Mouse (Mus musculus) lung, embryonic 16.5 days (tissue): ENCODE data around the gene Cul4a. TPM values are rescaled to one million over a fixed set of nuclear protein-coding genes. Genes with fewer than 3 reads are reported as not detected.

ENCODE experiments used
- ATAC-seq: fragments of 200-750 bp; cut with Nextera tagmentation; 2 replicates; pipeline ENCODE4 v1.8.0; 2017; ENCODE audit warnings: low read depth, mild to moderate bottlenecking, moderate library complexity
- H3K27ac ChIP-seq: fragments of 300-500 bp; sonication (generic); 2 replicates; pipeline ENCODE4 v1.5.1; 2014; ENCODE audit warnings: mild to moderate bottlenecking, control low read depth, low read length
- H3K27me3 ChIP-seq: fragments of 300-500 bp; sonication (generic); 2 replicates; pipeline ENCODE4 v1.6.1; 2014; ENCODE audit warnings: low read depth, low read length, mixed read lengths; ENCODE audit not compliant: control insufficient read depth, insufficient read depth
- H3K36me3 ChIP-seq: fragments of 300-500 bp; sonication (generic); 2 replicates; pipeline ENCODE4 v1.6.1; 2014; ENCODE audit warnings: low read length; ENCODE audit not compliant: control insufficient read depth, insufficient read depth
- H3K4me1 ChIP-seq: fragments of 300-500 bp; sonication (generic); replicated peaks from 2 replicates; pipeline ENCODE4 v1.6.1; 2014; ENCODE audit warnings: low read length, mixed read lengths; ENCODE audit not compliant: control insufficient read depth, insufficient read depth
- H3K4me2 ChIP-seq: fragments of 300-500 bp; sonication (generic); 2 replicates; pipeline ENCODE4 v1.6.1; 2014; ENCODE audit warnings: low read depth, low read length, control low read depth
- H3K4me3 ChIP-seq: fragments of 300-500 bp; sonication (generic); 2 replicates; pipeline ENCODE4 v1.5.1; 2014; ENCODE audit warnings: mild to moderate bottlenecking, low read length, control low read depth
- H3K9ac ChIP-seq: fragments of 300-500 bp; sonication (generic); 2 replicates; pipeline ENCODE4 v1.6.1; 2014; ENCODE audit warnings: low read length, control low read depth
- H3K9me3 ChIP-seq: fragments of 300-500 bp; sonication (generic); 2 replicates; pipeline ENCODE4 v1.6.1; 2016; ENCODE audit warnings: low read length; ENCODE audit not compliant: control insufficient read depth
- WGBS: fragments of 180-500 bp; shearing (Covaris S2); extraction: QIAGEN DNeasy Blood & Tissue Kit; methylation state at CpG from one replicate; pipeline ENCODE4 v1.1.7; 2014; 5-methylcytosine and 5-hydroxymethylcytosine counted together
- polyA plus RNA-seq: library from polyadenylated mRNA; unstranded; fragments of >200 nt; fragmentation: Nextera tagmentation; extraction: Ambion mirVana; gene quantifications from 2 replicates; pipeline ENCODE4 v1.2.1, GENCODE M21; 2015

Cul4a gene
- polyA plus RNA-seq, 1 experiment from 2014 or later, result 101 TPM

GRCm38 (mm10) chr8:13181691-13181976 is 76.2 kb downstream of the Cul4a start:
- no peak overlapping the region for H3K4me2 ChIP-seq
- H3K27ac ChIP-seq, result no peak overlapping the region
- ATAC-seq, result no peak

GRCm38 (mm10) chr8:13186819-13187218 is 81.4 kb downstream of the Cul4a start:
- Histone ChIP-seq H3K4me1 (no peaks in the 10 kb centered on the region), H3K27ac (no peak overlapping the region), H3K9ac (no peak overlapping the region), H3K27me3 (no peaks in the 10 kb centered on the region), H3K4me3 (no peak overlapping the region), H3K4me2 (no peak overlapping the region), H3K9me3 (no peaks in the 10 kb centered on the region), H3K36me3 (no peaks in the 10 kb centered on the region)
- ATAC-seq, result no peak
- 69% methylated on average over 8 of the region's 8 CpGs for WGBS

More at GRCm38 (mm10) chr8:13181691-13181976, 76.2 kb downstream of the Cul4a start:
- no peaks in the 10 kb centered on the region for H3K4me1 ChIP-seq
- no peak overlapping the region for H3K4me3 ChIP-seq
- H3K36me3 ChIP-seq, result peaks cover 2% of the 10 kb centered on the region; the same call in 1 of the 2 replicates
- no peaks in the 10 kb centered on the region for H3K27me3 ChIP-seq
- 50% methylated on average over 2 of the region's 2 CpGs for WGBS
- no peaks in the 10 kb centered on the region for H3K9me3 ChIP-seq
- no peak overlapping the region for H3K9ac ChIP-seq

GRCm38 (mm10) chr8:13187229-13187628 is 81.8 kb downstream of the Cul4a start:
- ATAC-seq, result no peak
- WGBS, result 66% methylated on average over 9 of the region's 9 CpGs
- Histone ChIP-seq H3K9ac (no peak overlapping the region), H3K27me3 (no peaks in the 10 kb centered on the region), H3K9me3 (no peaks in the 10 kb centered on the region), H3K27ac (no peak overlapping the region), H3K36me3 (no peaks in the 10 kb centered on the region), H3K4me2 (no peak overlapping the region), H3K4me1 (no peaks in the 10 kb centered on the region), H3K4me3 (no peak overlapping the region)

- Histone ChIP-seq H3K4me2 (no peak overlapping the region), H3K9ac (no peak overlapping the region), H3K4me1 (no peaks in the 10 kb centered on the region), H3K27me3 (no peaks in the 10 kb centered on the region), H3K36me3 (no peaks in the 10 kb centered on the region), H3K27ac (no peak overlapping the region), H3K4me3 (no peak overlapping the region), H3K9me3 (no peaks in the 10 kb centered on the region)
- ATAC-seq, result no peak
- 64% methylated on average over 7 of the region's 7 CpGs for WGBS
These were observed 82.2 kb downstream of the Cul4a start for GRCm38 (mm10) chr8:13187638-13188037.

- Histone ChIP-seq H3K9me3 (no peaks in the 10 kb centered on the region), H3K4me1 (no peaks in the 10 kb centered on the region), H3K27me3 (no peaks in the 10 kb centered on the region), H3K36me3 (no peaks in the 10 kb centered on the region), H3K4me3 (no peak overlapping the region), H3K4me2 (no peak overlapping the region), H3K27ac (no peak overlapping the region), H3K9ac (no peak overlapping the region)
- no peak for ATAC-seq
- WGBS, result 89% methylated on average over 13 of the region's 13 CpGs
These were observed 82.7 kb downstream of the Cul4a start for GRCm38 (mm10) chr8:13188052-13188555.

DNA sequence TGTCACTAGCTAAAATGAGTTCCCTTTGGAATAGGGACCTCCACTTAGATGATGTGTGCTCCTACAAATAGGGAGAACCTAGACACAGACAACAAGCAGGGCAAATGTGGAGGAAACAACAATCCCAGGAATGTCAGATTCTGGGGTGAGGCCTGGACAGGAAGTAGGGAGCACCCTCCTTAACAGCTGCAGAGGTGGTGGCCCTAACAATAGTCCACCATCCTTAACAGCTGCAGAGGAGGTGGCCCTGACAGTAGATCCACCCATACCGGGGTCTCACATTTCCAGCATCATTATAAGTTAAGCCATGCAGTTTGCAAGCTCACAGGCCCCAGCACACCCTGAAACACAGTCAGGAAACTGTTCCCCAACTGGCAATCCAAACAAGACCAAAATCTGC is 83.4 kb downstream of the Cul4a start:
- Histone ChIP-seq H3K27ac (no peak overlapping the region), H3K9ac (no peak overlapping the region), H3K4me2 (no peak overlapping the region), H3K9me3 (no peaks in the 10 kb centered on the region), H3K4me3 (no peak overlapping the region), H3K36me3 (no peaks in the 10 kb centered on the region), H3K27me3 (no peaks in the 10 kb centered on the region), H3K4me1 (no peaks in the 10 kb centered on the region)
- 79% methylated on average over 1 of the region's 1 CpGs for WGBS
- no peak for ATAC-seq

DNA sequence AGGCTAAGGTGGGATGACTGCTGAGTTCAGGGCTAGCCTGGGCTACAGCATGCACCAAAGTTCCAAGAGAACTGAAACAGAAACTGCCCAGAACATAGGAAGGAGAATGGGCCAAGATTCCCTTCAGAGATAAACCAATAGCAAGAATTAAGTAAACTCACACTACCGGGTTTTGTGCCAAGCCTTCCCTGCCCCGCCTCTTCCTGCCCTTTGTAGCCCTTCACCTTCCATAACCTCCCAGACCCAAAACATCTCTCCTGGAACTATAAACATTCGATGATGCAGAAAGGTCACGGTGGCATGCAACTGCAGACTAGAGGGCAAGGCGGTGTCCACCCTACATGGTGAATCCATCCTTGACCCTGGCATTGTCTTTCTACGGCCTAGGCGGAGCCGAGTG is 84.8 kb downstream of the Cul4a start:
- H3K36me3 ChIP-seq, result no peaks in the 10 kb centered on the region
- no peak overlapping the region for H3K4me3 ChIP-seq
- no peak for ATAC-seq
- H3K4me2 ChIP-seq, result no peak overlapping the region
- H3K9ac ChIP-seq, result no peak overlapping the region
- 76% methylated on average over 8 of the region's 8 CpGs for WGBS
- no peaks in the 10 kb centered on the region for H3K9me3 ChIP-seq
- no peaks in the 10 kb centered on the region for H3K4me1 ChIP-seq
- H3K27ac ChIP-seq, result no peak overlapping the region
- no peaks in the 10 kb centered on the region for H3K27me3 ChIP-seq

GRCm38 (mm10) chr8:13194818-13195217 is 89.4 kb downstream of the Cul4a start:
- Histone ChIP-seq H3K36me3 (no peaks in the 10 kb centered on the region), H3K4me1 (no peaks in the 10 kb centered on the region), H3K9ac (no peak overlapping the region), H3K27me3 (peaks cover 10% of the 10 kb centered on the region), H3K27ac (no peak overlapping the region), H3K9me3 (no peaks in the 10 kb centered on the region), H3K4me3 (no peak overlapping the region), H3K4me2 (no peak overlapping the region)
- no peak for ATAC-seq
- 44% methylated on average over 10 of the region's 10 CpGs for whole genome bisulfite sequencing

DNA sequence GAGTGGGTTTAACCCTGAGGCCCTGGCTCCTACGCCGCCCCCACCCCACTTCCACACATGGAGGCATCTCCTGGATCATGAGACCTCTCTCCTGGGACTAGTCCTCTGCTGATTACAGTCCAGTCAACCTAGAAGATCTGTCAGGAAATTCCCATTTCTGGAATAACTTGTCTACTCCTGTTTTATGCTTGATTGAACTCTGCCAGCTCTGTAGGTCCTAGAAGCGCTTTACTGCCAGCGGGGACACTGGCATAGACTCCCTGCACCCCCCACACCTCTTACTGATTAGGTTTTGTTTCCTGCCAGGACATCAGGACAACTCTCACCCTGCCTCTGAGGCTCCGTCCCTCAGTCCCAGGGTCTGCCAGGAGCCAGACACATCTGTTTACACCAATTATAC is 92.1 kb downstream of the Cul4a start:
- H3K4me2 ChIP-seq, result no peak overlapping the region
- H3K27me3 ChIP-seq, result peaks cover 23% of the 10 kb centered on the region
- no peak overlapping the region for H3K4me3 ChIP-seq
- H3K9me3 ChIP-seq, result no peaks in the 10 kb centered on the region
- H3K4me1 ChIP-seq, result peaks cover 4% of the 10 kb centered on the region; the same call in 1 of the 2 replicates
- no peak overlapping the region for H3K27ac ChIP-seq
- no peaks in the 10 kb centered on the region for H3K36me3 ChIP-seq
- H3K9ac ChIP-seq, result no peak overlapping the region
- 81% methylated on average over 5 of the region's 5 CpGs for WGBS
- no peak for ATAC-seq
